Mouse (Mus musculus) myocyte (in vitro differentiated cells): Measurements from ENCODE around the gene Smim8. TPM values are rescaled to one million over a fixed set of nuclear protein-coding genes. Genes with fewer than 3 reads are reported as not detected.

Experiments used
- H3K27me3 ChIP-seq: one replicate; pipeline ENCODE4 v1.6.1; 2011; ENCODE audit not compliant: control insufficient read depth, insufficient read depth, insufficient read length
- H3K36me3 ChIP-seq: one replicate; pipeline ENCODE4 v1.6.1; 2011; ENCODE audit not compliant: control insufficient read depth, insufficient read depth
- H3K4me2 ChIP-seq: one replicate; pipeline ENCODE4 v1.6.1; 2011; ENCODE audit warnings: low read depth, control low read depth
- H3K4me3 ChIP-seq: one replicate; pipeline ENCODE4 v1.5.1; 2011; ENCODE audit warnings: mild to moderate bottlenecking, control low read depth, moderate library complexity
- H3K79me2 ChIP-seq: one replicate; pipeline ENCODE4 v1.6.1; 2011; ENCODE audit not compliant: control insufficient read depth, insufficient read depth
- H3ac ChIP-seq: one replicate; pipeline ENCODE4 v1.6.1; 2011; ENCODE audit not compliant: control insufficient read depth, insufficient read length
- CEBPB ChIP-seq: IDR thresholded peaks from 2 replicates; pipeline ENCODE4 v1.6.1; 2011; ENCODE audit warnings: mild to moderate bottlenecking, moderate library complexity; ENCODE audit not compliant: poor library complexity, insufficient read depth, severe bottlenecking
- E2F4 ChIP-seq: IDR thresholded peaks from one replicate; pipeline ENCODE4 v1.6.1; 2011; ENCODE audit warnings: mild to moderate bottlenecking, control low read depth, moderate library complexity; ENCODE audit not compliant: insufficient read depth
- MAX ChIP-seq: IDR thresholded peaks from one replicate; pipeline ENCODE4 v1.6.1; 2011; ENCODE audit warnings: low read depth, mild to moderate bottlenecking, control low read depth
- MYOD1 ChIP-seq, 3 experiments: IDR thresholded peaks; one replicate each; pipeline ENCODE4 v1.6.1; 2011; ENCODE audit warnings: control low read depth in 2 of 3, low read depth in 2 of 3, mild to moderate bottlenecking in 2 of 3, moderate library complexity in 1 of 3; ENCODE audit not compliant: insufficient read length in 2 of 3, control insufficient read depth in 1 of 3
- MYOG ChIP-seq, 3 experiments: IDR thresholded peaks; one replicate each; pipeline ENCODE4 v1.6.1; 2011; ENCODE audit warnings: control low read depth in 2 of 3, low read depth in 2 of 3, mild to moderate bottlenecking in 2 of 3; ENCODE audit not compliant: insufficient read length in 2 of 3, control insufficient read depth in 1 of 3, insufficient read depth in 1 of 3
- POLR2A ChIP-seq: IDR thresholded peaks from one replicate; pipeline ENCODE4 v1.6.1; 2011; ENCODE audit warnings: low read depth, mild to moderate bottlenecking, control low read depth, moderate library complexity; ENCODE audit not compliant: insufficient read length
- POLR2AphosphoS2 ChIP-seq: IDR thresholded peaks from one replicate; pipeline ENCODE4 v1.6.1; 2011; ENCODE audit warnings: low read depth, control low read depth; ENCODE audit not compliant: insufficient read length
- REST ChIP-seq: IDR thresholded peaks from one replicate; pipeline ENCODE4 v1.6.1; 2011; ENCODE audit warnings: mild to moderate bottlenecking, control low read depth, moderate library complexity; ENCODE audit not compliant: insufficient read depth, insufficient read length
- SRF ChIP-seq: IDR thresholded peaks from one replicate; pipeline ENCODE4 v1.6.1; 2011; ENCODE audit warnings: low read depth; ENCODE audit not compliant: control insufficient read depth, insufficient read length
- TCF12 ChIP-seq: IDR thresholded peaks from one replicate; pipeline ENCODE4 v1.6.1; 2011; ENCODE audit warnings: mild to moderate bottlenecking, control low read depth; ENCODE audit not compliant: poor library complexity, insufficient read depth, severe bottlenecking
- TCF3 ChIP-seq: IDR thresholded peaks from one replicate; pipeline ENCODE4 v1.6.1; 2011; ENCODE audit warnings: low read depth, control low read depth; ENCODE audit not compliant: insufficient read length
- USF1 ChIP-seq: IDR thresholded peaks from one replicate; pipeline ENCODE4 v1.6.1; 2011; ENCODE audit warnings: low read depth, mild to moderate bottlenecking, control low read depth, moderate library complexity
- polyA plus RNA-seq: library from polyadenylated mRNA; unstranded; fragments of >200 nt; fragmentation: generic; extraction: Trizol; gene quantifications from one replicate; pipeline ENCODE4 v1.2.1, GENCODE M21; 2012; ENCODE audit warnings: missing spikeins

The Smim8 gene
- polyA plus RNA-seq, result 20.4 TPM

- Histone ChIP-seq H3K79me2 (no peaks in the 10 kb centered on the region), H3K4me3 (peak within 1 kb of the TSS; percentile 60), H3K4me2 (peak within 1 kb of the TSS; percentile 91), H3K36me3 (no peaks in the 10 kb centered on the region), H3ac (no peak within 1 kb of the TSS), H3K27me3 (no peaks in the 10 kb centered on the region)
- peak; percentile 71 for TF ChIP-seq POLR2AphosphoS2
- peak; percentile 72 for TF ChIP-seq POLR2A
- TF ChIP-seq MYOG (IDR thresholded peaks at IDR 0.05; ENCODE audit: control insufficient read depth in 1 of 3, insufficient read depth in 1 of 3, insufficient read length in 2 of 3, low read depth in 2 of 3), result peak in 1 of 3 experiments; percentile 26
- TF ChIP-seq TCF12, result no peak
Observed at GRCm38 (mm10) chr4:34777677-34778527, at the start of gene Smim8. Gene Smim8, minus strand, starts transcription at chr4:34778423.

GRCm38 (mm10) chr4:34823901-34824300 lies 45.7 kb upstream of the Smim8 start:
- no peak overlapping the region for H3ac ChIP-seq
- TF ChIP-seq POLR2A (no peak), CEBPB (no peak), TCF12 (no peak), USF1 (no peak), MAX (no peak), MYOD1 (IDR thresholded peaks at IDR 0.05; ENCODE audit: control insufficient read depth in 1 of 3, insufficient read length in 2 of 3, low read depth in 2 of 3) (no peak), REST (no peak), POLR2AphosphoS2 (no peak), TCF3 (no peak), MYOG (IDR thresholded peaks at IDR 0.05; ENCODE audit: control insufficient read depth in 1 of 3, insufficient read depth in 1 of 3, insufficient read length in 2 of 3, low read depth in 2 of 3) (no peak)
- H3K79me2 ChIP-seq, result no peaks in the 10 kb centered on the region
- H3K4me2 ChIP-seq, result no peak overlapping the region
- H3K36me3 ChIP-seq, result peaks cover 4% of the 10 kb centered on the region
- no peak overlapping the region for H3K4me3 ChIP-seq
- no peaks in the 10 kb centered on the region for H3K27me3 ChIP-seq

GRCm38 (mm10) chr4:34819904-34820303 lies 41.7 kb upstream of the Smim8 start:
- Histone ChIP-seq H3K79me2 (no peaks in the 10 kb centered on the region), H3K36me3 (peaks cover 13% of the 10 kb centered on the region), H3K4me2 (no peak overlapping the region), H3K4me3 (no peak overlapping the region), H3K27me3 (no peaks in the 10 kb centered on the region), H3ac (no peak overlapping the region)
- TF ChIP-seq CEBPB, result no peak

- H3K36me3 ChIP-seq, result peaks cover 9% of the 10 kb centered on the region
- no peak overlapping the region for H3ac ChIP-seq
- no peak overlapping the region for H3K4me2 ChIP-seq
- no peaks in the 10 kb centered on the region for H3K27me3 ChIP-seq
- no peak for TF ChIP-seq CEBPB
- TF ChIP-seq TCF3, result no peak
- no peak for TF ChIP-seq MYOD1 (IDR thresholded peaks at IDR 0.05; ENCODE audit: control insufficient read depth in 1 of 3, insufficient read length in 2 of 3, low read depth in 2 of 3)
- TF ChIP-seq MAX, result no peak
- no peak for TF ChIP-seq POLR2AphosphoS2
- TF ChIP-seq MYOG (IDR thresholded peaks at IDR 0.05; ENCODE audit: control insufficient read depth in 1 of 3, insufficient read depth in 1 of 3, insufficient read length in 2 of 3, low read depth in 2 of 3), result no peak
- no peak for TF ChIP-seq TCF12
- no peak for TF ChIP-seq E2F4
- H3K79me2 ChIP-seq, result no peaks in the 10 kb centered on the region
- H3K4me3 ChIP-seq, result no peak overlapping the region
Observed at GRCm38 (mm10) chr4:34801166-34802034, 23.2 kb upstream of the Smim8 start.

GRCm38 (mm10) chr4:34798005-34798404 lies 19.8 kb upstream of the Smim8 start:
- H3K79me2 ChIP-seq, result no peaks in the 10 kb centered on the region
- H3K4me3 ChIP-seq, result no peak overlapping the region
- no peaks in the 10 kb centered on the region for H3K27me3 ChIP-seq
- no peaks in the 10 kb centered on the region for H3K36me3 ChIP-seq
- no peak overlapping the region for H3K4me2 ChIP-seq
- peak; percentile 38 for TF ChIP-seq POLR2AphosphoS2
- no peak for TF ChIP-seq SRF
- H3ac ChIP-seq, result no peak overlapping the region
